Mouse (Mus musculus): ENCODE measurements around the gene Zfp97. TPM values are rescaled to one million over a fixed set of nuclear protein-coding genes. Genes with fewer than 3 reads are reported as not detected.

Zfp97 gene
- 1.2 and 2.7 TPM in 2 replicates for polyA plus RNA-seq (2012; rRNA removed)

DNA sequence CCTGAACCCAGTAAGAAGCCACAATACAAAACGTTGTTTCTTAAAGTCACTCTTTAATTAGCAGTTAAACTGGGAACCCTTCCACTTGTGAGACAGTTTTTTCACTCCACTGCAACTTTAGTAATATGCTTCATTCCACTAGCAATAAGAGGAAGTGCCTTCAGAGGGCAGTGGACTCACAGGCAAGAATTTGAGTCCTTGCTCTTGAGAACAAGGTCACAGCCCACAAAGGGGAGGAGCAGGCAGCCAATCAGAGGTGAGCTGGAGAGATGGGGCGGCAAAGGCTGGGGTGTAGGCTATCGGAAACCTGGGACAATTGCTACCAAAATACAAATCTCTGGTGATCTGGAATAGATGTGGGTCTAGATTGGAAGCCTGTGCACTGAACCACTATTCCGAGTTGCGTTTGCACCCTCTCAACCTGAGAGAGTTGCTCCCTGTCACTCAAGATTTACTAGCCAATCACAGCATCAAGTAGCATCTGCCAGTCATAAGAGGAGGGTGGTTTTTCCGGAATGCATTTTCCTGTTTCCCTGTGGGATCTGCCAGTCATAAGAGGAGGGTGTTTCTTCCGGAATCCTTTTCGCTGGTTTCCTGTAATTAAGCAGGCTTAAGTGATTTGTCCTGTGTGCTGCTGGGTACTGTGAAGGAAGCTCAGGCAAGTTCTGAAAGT lies at the start of gene Zfp97:
Gene Zfp97 (plus strand): TSS at position 586 of the 673 bp plus-strand sequence.

Other genes starting within 250 kb of the Zfp97 start
- gene Zfp960, start 57.3 kb upstream of the Zfp97 start, polyA plus RNA-seq (2012; rRNA removed) = 1.8 and 3.7 TPM in 2 replicates